Mouse (Mus musculus) cerebellum, adult 2 months (tissue): ENCODE results near the gene Dag1.

Experiments used
- CTCF ChIP-seq: fragments of 200-500 bp; IDR thresholded peaks from 2 replicates; pipeline ENCODE4 v1.5.1; 2011; ENCODE audit warnings: low read depth, mild to moderate bottlenecking, control low read depth, low read length, moderate library complexity, borderline replicate concordance; ENCODE audit not compliant: insufficient read depth
- POLR2A ChIP-seq: fragments of 200-500 bp; IDR thresholded peaks from 2 replicates; pipeline ENCODE4 v1.6.1; 2011; ENCODE audit warnings: low read length, control low read depth, borderline replicate concordance; ENCODE audit not compliant: insufficient read depth

GRCm38 (mm10) chr9:108304716-108305115, 41.0 kb upstream of the Dag1 start:
- TF ChIP-seq CTCF (no peak), POLR2A (no peak)
